Mouse (Mus musculus): ENCODE measurements around the gene Pold1. TPM values are rescaled to one million over a fixed set of nuclear protein-coding genes. Genes with fewer than 3 reads are reported as not detected.

Pold1 gene
- polyA plus RNA-seq, 1 experiment from 2014 or later: 84.3 TPM

Small RNA genes within 50 kb of the gene (microRNA-seq; reads per million reads assigned to microRNA genes)
- not detected for gene Mir7053

Other genes with a start within 250 kb of the Pold1 start
- 1.9 and 2.2 TPM in 2 replicates for gene Clec11a, start 241.9 kb downstream of the Pold1 start, polyA plus RNA-seq (2014; fragmentation: Nextera tagmentation; extraction: Ambion mirVana)
- 0.78 and 0.85 TPM in 2 replicates for gene Shank1, start 238.6 kb downstream of the Pold1 start, polyA plus RNA-seq (2014; fragmentation: Nextera tagmentation; extraction: Ambion mirVana)
- gene Syt3, start 164.7 kb downstream of the Pold1 start, polyA plus RNA-seq (2014; fragmentation: Nextera tagmentation; extraction: Ambion mirVana): 2.1 TPM in 2 replicates
- 0.37 and 0.53 TPM in 2 replicates for gene 1700008O03Rik, start 163.0 kb downstream of the Pold1 start, polyA plus RNA-seq (2014; fragmentation: Nextera tagmentation; extraction: Ambion mirVana)
- gene Lrrc4b, start 119.8 kb downstream of the Pold1 start, polyA plus RNA-seq (2014; fragmentation: Nextera tagmentation; extraction: Ambion mirVana): 0.51 and 0.60 TPM in 2 replicates
- gene Aspdh, start 83.5 kb downstream of the Pold1 start, polyA plus RNA-seq (2014; fragmentation: Nextera tagmentation; extraction: Ambion mirVana): 0.60 TPM in 1 of 2 replicates, not detected in the other
- gene Josd2, start 80.9 kb downstream of the Pold1 start, polyA plus RNA-seq (2014; fragmentation: Nextera tagmentation; extraction: Ambion mirVana): 64.4 and 65.4 TPM in 2 replicates
- 83.0 and 85.8 TPM in 2 replicates for gene Emc10, start 52.3 kb downstream of the Pold1 start, polyA plus RNA-seq (2014; fragmentation: Nextera tagmentation; extraction: Ambion mirVana)
- 13.2 and 15.0 TPM in 2 replicates for gene Fam71e1, start 52.3 kb downstream of the Pold1 start, polyA plus RNA-seq (2014; fragmentation: Nextera tagmentation; extraction: Ambion mirVana)
- gene Mybpc2, start 24.2 kb downstream of the Pold1 start, polyA plus RNA-seq (2014; fragmentation: Nextera tagmentation; extraction: Ambion mirVana): 0.09 and 0.20 TPM in 2 replicates
- 0.07 and 0.11 TPM in 2 replicates for gene Spib, start 16.8 kb downstream of the Pold1 start, polyA plus RNA-seq (2014; fragmentation: Nextera tagmentation; extraction: Ambion mirVana)
- gene Nr1h2, start 5.1 kb upstream of the Pold1 start, polyA plus RNA-seq (2014; fragmentation: Nextera tagmentation; extraction: Ambion mirVana): 70.2 and 72.1 TPM in 2 replicates
- 0.44 and 0.61 TPM in 2 replicates for gene Napsa, start 23.5 kb upstream of the Pold1 start, polyA plus RNA-seq (2014; fragmentation: Nextera tagmentation; extraction: Ambion mirVana)
- gene Kcnc3, start 41.8 kb upstream of the Pold1 start, polyA plus RNA-seq (2014; fragmentation: Nextera tagmentation; extraction: Ambion mirVana): 0.31 and 0.36 TPM in 2 replicates
- gene Myh14, start 122.0 kb upstream of the Pold1 start, polyA plus RNA-seq (2014; fragmentation: Nextera tagmentation; extraction: Ambion mirVana): 1.9 and 2.1 TPM in 2 replicates
- not detected in 2 replicates for gene Izumo2, start 159.9 kb upstream of the Pold1 start, polyA plus RNA-seq (2014; fragmentation: Nextera tagmentation; extraction: Ambion mirVana)
- 36.8 and 38.2 TPM in 2 replicates for gene Vrk3, start 199.6 kb upstream of the Pold1 start, polyA plus RNA-seq (2014; fragmentation: Nextera tagmentation; extraction: Ambion mirVana)
- gene Zfp473, start 202.2 kb upstream of the Pold1 start, polyA plus RNA-seq (2014; fragmentation: Nextera tagmentation; extraction: Ambion mirVana): 3.2 and 3.8 TPM in 2 replicates